Mouse (Mus musculus) midbrain, embryonic 13.5 days (tissue): ENCODE measurements around the gene 2010315B03Rik. TPM values are rescaled to one million over a fixed set of nuclear protein-coding genes. Genes with fewer than 3 reads are reported as not detected.
A peak's percentile ranks its signal among the peaks of the same experiment; 100 is the strongest.

Source experiments
- ATAC-seq: fragments of 200-750 bp; cut with Nextera tagmentation; 2 replicates; pipeline ENCODE4 v1.8.0; 2017; ENCODE audit warnings: mild to moderate bottlenecking, moderate TSS enrichment, moderate library complexity
- H3K27ac ChIP-seq: fragments of 300-500 bp; sonication (generic); 2 replicates; pipeline ENCODE4 v1.5.1; 2015; ENCODE audit warnings: inconsistent platforms, mild to moderate bottlenecking, moderate library complexity
- H3K27me3 ChIP-seq: fragments of 300-500 bp; sonication (generic); 2 replicates; pipeline ENCODE4 v1.6.1; 2015; ENCODE audit warnings: mild to moderate bottlenecking, inconsistent platforms
- H3K36me3 ChIP-seq: fragments of 300-500 bp; sonication (generic); 2 replicates; pipeline ENCODE4 v1.6.1; 2015; ENCODE audit warnings: mild to moderate bottlenecking, inconsistent platforms
- H3K4me1 ChIP-seq: fragments of 300-500 bp; sonication (generic); replicated peaks from 2 replicates; pipeline ENCODE4 v1.6.1; 2015; ENCODE audit warnings: inconsistent platforms
- H3K4me2 ChIP-seq: fragments of 300-500 bp; sonication (generic); replicated peaks from 2 replicates; pipeline ENCODE4 v1.6.1; 2015; ENCODE audit warnings: moderate library complexity, mild to moderate bottlenecking, inconsistent platforms
- H3K4me3 ChIP-seq: fragments of 300-500 bp; sonication (generic); replicated peaks from 2 replicates; pipeline ENCODE4 v1.5.1; 2015; ENCODE audit warnings: mild to moderate bottlenecking, inconsistent platforms
- H3K9ac ChIP-seq: fragments of 300-500 bp; sonication (generic); replicated peaks from 2 replicates; pipeline ENCODE4 v1.6.1; 2015; ENCODE audit warnings: mild to moderate bottlenecking, inconsistent platforms
- H3K9me3 ChIP-seq: fragments of 300-500 bp; sonication (generic); 2 replicates; pipeline ENCODE4 v1.6.1; 2016; ENCODE audit warnings: mild to moderate bottlenecking, inconsistent platforms
- WGBS: fragments of 180-500 bp; shearing (Covaris S2); methylation state at CpG from one replicate; pipeline ENCODE4 v1.1.7; 2015; 5-methylcytosine and 5-hydroxymethylcytosine counted together
- polyA plus RNA-seq: library from polyadenylated mRNA; unstranded; fragments of >200 nt; fragmentation: Nextera tagmentation; extraction: Ambion mirVana; gene quantifications from 2 replicates; pipeline ENCODE4 v1.2.1, GENCODE M21; 2015

2010315B03Rik gene
- polyA plus RNA-seq = 9.1 and 9.4 TPM in 2 replicates

DNA sequence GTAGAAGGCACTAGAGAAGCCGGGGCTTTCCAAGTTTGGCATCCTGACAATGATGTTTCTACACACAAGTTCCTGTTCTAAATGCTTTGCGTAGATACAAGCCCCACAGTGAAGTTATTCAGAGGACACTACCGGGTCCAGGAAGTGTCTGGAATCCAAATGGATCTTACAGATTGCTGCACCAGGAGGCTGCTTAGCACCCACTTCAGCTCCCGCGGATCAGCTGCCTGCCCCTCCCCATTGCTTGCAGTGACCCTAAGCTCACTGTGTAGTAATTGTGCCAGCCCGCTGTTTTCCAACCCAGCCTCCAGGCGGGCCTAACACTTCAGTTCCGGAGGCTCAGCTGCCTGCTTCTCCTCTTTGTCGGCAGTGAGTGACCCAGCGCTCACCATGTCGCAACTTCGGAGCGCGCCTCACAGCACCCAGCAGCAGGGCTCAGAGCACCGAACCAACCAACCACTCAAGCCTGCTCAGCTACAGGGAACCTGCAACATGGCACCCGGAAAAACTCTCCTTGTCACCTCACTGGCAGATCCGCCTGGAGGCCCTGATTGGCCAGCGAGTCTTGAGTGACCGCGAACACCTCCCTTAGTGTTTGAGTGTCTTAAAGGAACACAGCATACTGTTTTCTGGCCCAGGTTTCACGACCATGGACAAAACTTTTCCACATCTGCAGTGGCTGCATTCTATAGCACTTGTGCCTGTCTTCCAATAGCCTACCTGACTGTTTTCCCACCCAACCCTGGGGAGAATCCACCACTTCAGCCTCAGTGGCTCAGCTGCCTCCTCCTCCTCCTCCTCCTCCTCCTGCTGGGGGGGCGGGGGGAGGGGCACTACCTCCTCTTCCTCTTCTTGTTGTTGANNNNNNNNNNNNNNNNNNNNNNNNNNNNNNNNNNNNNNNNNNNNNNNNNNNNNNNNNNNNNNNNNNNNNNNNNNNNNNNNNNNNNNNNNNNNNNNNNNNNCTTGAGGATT lies at the start of gene 2010315B03Rik:
Gene 2010315B03Rik (minus strand): TSS at position 526 of the 972 bp plus-strand sequence.
- WGBS = 2% methylated on average over 21 of the region's 22 CpGs
- ATAC-seq = peak; percentile 99
- Histone ChIP-seq H3K9ac (peak within 1 kb of the TSS; percentile 77), H3K27me3 (no peaks in the 10 kb centered on the region), H3K27ac (peak within 1 kb of the TSS; percentile 87), H3K4me1 (peaks cover 10% of the 10 kb centered on the region), H3K36me3 (no peaks in the 10 kb centered on the region), H3K4me3 (peak within 1 kb of the TSS; percentile 71), H3K4me2 (peak within 1 kb of the TSS; percentile 56), H3K9me3 (0 out of 2 replicates have a peak, but pooled peaks cover 3% of the 10 kb centered on the region)

DNA sequence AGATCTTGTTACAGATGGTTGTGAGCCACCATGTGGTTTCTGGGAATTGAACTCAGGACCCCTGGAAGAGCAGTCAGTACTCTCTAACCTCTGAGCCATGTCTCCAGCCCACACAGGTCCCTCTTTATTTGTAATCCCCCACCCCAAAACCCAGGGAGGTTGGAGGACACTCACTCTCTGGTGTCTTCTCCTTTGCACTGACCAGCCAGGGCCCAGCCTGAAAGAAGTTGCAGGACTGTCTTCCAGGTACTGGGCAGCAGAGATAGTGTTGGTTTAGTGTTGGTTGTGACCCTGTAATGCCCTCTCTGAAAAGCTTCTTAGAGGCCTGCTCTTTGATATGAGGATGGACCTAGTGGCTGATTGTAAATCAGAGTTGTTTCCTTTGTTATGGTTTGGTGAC lies 994 bp downstream of the 2010315B03Rik start:
- H3K9me3 ChIP-seq = no peaks in the 10 kb centered on the region
- H3K27me3 ChIP-seq = no peaks in the 10 kb centered on the region
- H3K9ac ChIP-seq = peak overlapping the region; percentile 77
- peak overlapping the region; percentile 14; the same call in 1 of the 2 replicates for H3K27ac ChIP-seq
- no peaks in the 10 kb centered on the region for H3K36me3 ChIP-seq
- H3K4me3 ChIP-seq = peak overlapping the region; percentile 71
- peak; percentile 19; the same call in 1 of the 2 replicates for ATAC-seq
- peak overlapping the region; percentile 56 for H3K4me2 ChIP-seq
- peaks cover 10% of the 10 kb centered on the region for H3K4me1 ChIP-seq

DNA sequence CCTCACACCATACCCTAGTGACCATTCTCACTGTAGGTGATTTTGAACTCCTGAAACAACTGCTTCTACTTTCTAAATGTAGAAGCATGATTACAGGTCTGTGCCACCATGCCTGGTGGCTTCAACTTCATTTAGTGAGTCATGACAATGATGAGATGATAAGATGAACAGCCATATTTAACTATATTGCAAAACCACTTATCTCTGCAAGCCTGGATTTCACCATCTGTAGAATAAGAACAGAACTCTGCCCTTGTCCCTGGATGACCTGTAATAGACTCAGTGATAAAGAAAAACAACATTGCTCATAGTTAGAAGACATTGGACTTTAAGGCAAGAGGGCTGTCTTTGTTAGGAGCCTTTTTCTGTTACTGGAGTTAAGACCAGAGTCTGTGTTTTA lies 24.2 kb downstream of the 2010315B03Rik start:
- H3K27me3 ChIP-seq = no peaks in the 10 kb centered on the region
- H3K9me3 ChIP-seq = peaks cover 4% of the 10 kb centered on the region
- no peak overlapping the region for H3K4me2 ChIP-seq
- no peak overlapping the region for H3K27ac ChIP-seq
- H3K4me3 ChIP-seq = no peak overlapping the region
- H3K9ac ChIP-seq = no peak overlapping the region
- ATAC-seq = no peak
- no peaks in the 10 kb centered on the region for H3K4me1 ChIP-seq
- H3K36me3 ChIP-seq = peaks cover 17% of the 10 kb centered on the region

DNA sequence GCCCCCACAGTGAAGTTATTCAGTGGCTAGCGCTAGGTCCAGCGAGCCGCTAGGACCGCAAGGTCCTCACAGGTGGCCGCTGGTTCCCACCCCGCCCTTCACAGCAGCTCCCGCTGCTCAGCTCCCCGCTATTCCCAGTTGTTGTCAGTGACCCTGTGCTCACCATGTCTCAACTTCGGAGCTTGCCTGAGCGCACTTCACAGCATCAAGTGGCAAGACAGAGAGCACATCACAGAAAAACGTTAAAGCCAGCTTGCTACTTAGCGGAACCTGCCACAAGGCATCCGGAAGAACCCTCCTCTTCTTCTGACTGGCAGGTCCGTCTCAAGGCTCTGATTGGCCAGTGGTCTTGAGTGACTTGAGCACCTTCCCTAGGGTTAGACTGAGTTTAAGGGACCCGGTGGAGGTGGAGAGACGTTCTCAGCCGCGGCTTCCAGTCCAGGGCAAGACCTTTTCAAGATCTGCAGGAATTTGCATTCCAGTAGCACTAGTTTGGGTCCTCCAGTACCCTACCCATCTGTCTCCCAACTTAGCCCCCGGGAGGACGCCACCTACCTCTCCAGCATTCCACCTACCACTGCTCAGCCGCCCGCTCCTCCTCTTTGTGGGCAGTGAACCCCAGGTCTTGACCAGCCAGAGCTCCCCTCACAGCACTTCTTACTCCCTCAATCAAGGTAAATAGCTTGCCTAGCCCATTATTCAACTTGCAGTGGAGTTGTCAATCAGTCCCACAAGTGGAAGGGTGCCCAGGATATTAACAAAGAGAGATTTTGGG lies 30.4 kb downstream of the 2010315B03Rik start:
- peak overlapping the region; percentile 69 for H3K27ac ChIP-seq
- H3K4me2 ChIP-seq = peak overlapping the region; percentile 80
- peaks cover 20% of the 10 kb centered on the region for H3K4me1 ChIP-seq
- peaks cover 10% of the 10 kb centered on the region; the same call in 1 of the 2 replicates for H3K9me3 ChIP-seq
- peak overlapping the region; percentile 77 for H3K4me3 ChIP-seq
- H3K36me3 ChIP-seq = peaks cover 21% of the 10 kb centered on the region
- H3K9ac ChIP-seq = peak overlapping the region; percentile 78
- under 1% methylated on average over 22 of the region's 22 CpGs for WGBS
- peak; percentile 98 for ATAC-seq
- H3K27me3 ChIP-seq = no peaks in the 10 kb centered on the region

DNA sequence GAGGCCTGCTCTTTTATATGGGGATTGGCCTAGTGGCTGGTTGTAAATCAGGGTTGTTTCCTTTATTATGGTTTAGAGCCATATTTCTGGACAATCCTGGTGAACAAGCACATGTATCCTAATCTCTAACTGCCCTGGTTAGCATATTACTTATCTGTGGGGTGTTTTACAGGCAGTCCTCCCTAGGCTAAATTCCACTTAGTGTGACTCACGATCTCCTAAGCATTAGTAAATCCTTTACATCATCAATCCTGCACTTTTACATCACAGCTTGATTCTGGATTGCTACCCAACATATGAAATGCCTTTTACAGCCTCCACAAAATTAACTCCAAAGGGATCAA lies 31.1 kb downstream of the 2010315B03Rik start:
- Histone ChIP-seq H3K36me3 (peaks cover 24% of the 10 kb centered on the region), H3K4me3 (peak overlapping the region; percentile 77), H3K4me2 (peak overlapping the region; percentile 80), H3K9ac (peak overlapping the region; percentile 78), H3K4me1 (peaks cover 20% of the 10 kb centered on the region), H3K27me3 (no peaks in the 10 kb centered on the region), H3K27ac (peak overlapping the region; percentile 69), H3K9me3 (peaks cover 10% of the 10 kb centered on the region; the same call in 1 of the 2 replicates)
- no peak for ATAC-seq
- WGBS = 18% methylated on average over 1 of the region's 1 CpGs

DNA sequence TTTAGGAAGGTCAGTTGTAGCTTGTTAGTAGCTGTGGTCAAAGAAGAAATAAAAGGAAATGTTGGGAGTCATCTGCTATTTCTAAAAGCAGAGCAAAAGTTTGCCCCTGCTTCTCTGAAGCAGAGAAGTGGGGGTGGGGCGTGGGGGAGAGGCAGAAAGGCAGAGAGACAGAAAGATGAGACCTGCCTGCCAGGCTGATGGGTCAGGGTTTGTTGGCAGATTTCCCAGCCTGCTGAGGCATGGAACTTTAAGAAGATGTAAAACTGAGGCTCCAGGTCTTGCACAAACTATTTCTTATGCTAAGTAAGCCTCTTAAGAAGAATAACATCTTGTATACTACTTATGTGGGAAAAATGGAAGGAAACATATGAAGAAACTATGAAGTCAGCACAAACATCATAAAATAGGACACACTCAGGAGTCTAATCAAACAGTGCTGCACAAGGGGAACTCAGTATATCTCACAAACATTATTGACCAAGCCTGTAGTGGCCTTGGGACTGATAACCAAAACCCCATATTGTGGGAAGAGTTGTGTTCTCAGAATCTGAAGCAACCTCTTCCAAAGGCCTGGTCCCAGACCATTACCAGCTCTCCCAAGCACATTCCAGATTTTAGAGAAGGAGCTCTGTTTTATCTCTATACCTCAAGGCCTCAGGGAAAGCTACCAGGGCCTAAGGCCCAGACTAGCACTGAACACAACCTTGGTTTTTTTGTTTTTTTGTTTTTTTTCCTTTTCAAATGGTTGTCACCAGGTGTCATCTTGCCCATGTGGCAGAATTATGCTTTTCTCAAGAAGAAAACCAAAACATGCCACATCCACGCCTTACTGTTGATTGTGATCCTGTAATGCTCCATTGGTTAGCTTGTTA lies 31.7 kb downstream of the 2010315B03Rik start:
- Histone ChIP-seq H3K27me3 (no peaks in the 10 kb centered on the region), H3K36me3 (peaks cover 25% of the 10 kb centered on the region), H3K27ac (no peak overlapping the region), H3K4me3 (peak overlapping the region; percentile 77), H3K9ac (peak overlapping the region; percentile 78), H3K4me2 (peak overlapping the region; percentile 80), H3K4me1 (peaks cover 20% of the 10 kb centered on the region), H3K9me3 (peaks cover 10% of the 10 kb centered on the region; the same call in 1 of the 2 replicates)
- ATAC-seq = no peak
- 83% methylated on average over 2 of the region's 2 CpGs for WGBS

DNA sequence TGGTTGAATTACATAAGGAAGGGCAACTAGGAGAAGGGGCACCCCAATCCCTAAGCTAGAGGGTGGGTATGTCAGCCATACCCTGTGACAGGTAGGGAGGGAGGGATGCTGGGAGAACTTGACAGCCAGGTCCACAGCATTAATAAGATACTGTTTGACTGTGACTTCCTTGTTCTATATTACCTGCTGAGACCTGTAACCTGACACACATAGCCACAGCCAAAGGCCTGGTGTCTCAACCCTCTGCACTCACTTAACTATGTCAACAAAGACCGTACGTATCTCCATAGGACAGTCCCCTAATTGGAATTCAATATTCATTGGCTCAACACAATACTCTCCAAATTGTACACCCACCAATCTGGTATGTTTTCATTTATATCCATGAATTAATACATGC lies 33.2 kb downstream of the 2010315B03Rik start:
- ATAC-seq = no peak
- WGBS = 45% methylated on average over 2 of the region's 2 CpGs

DNA sequence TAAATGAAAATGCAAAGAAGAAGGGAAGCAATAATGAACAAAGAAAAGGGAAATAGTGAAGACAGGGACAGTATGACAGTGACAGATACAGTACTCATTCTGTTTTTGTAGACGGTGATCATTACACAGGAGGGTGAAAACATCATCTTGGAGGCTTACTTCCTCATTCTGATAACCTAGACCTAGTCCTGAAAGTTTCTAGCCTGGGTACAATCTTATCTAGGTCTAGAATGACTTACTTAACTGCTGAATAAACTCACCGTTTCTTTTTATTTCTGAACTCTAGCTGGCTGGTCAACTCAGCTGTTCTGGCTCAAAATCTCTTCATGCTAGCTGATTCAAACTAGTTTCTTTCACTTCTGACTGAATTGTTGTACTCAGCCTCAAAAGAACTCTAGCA lies 37.4 kb downstream of the 2010315B03Rik start:
- no peak overlapping the region for H3K9ac ChIP-seq
- H3K9me3 ChIP-seq = peaks cover 45% of the 10 kb centered on the region
- no peak overlapping the region for H3K4me2 ChIP-seq
- no peaks in the 10 kb centered on the region for H3K27me3 ChIP-seq
- H3K4me1 ChIP-seq = no peaks in the 10 kb centered on the region
- no peak overlapping the region for H3K27ac ChIP-seq
- no peak overlapping the region for H3K4me3 ChIP-seq
- WGBS = 98% methylated on average over 2 of the region's 2 CpGs
- no peak for ATAC-seq
- peaks cover 69% of the 10 kb centered on the region for H3K36me3 ChIP-seq

More for the DNA sequence above, 33.2 kb downstream of the 2010315B03Rik start:
- no peak overlapping the region for H3K4me3 ChIP-seq
- H3K27ac ChIP-seq = no peak overlapping the region
- no peaks in the 10 kb centered on the region for H3K27me3 ChIP-seq
- H3K9ac ChIP-seq = no peak overlapping the region
- peaks cover 37% of the 10 kb centered on the region for H3K36me3 ChIP-seq
- peaks cover 20% of the 10 kb centered on the region for H3K4me1 ChIP-seq
- no peak overlapping the region for H3K4me2 ChIP-seq
- peaks cover 22% of the 10 kb centered on the region for H3K9me3 ChIP-seq

DNA sequence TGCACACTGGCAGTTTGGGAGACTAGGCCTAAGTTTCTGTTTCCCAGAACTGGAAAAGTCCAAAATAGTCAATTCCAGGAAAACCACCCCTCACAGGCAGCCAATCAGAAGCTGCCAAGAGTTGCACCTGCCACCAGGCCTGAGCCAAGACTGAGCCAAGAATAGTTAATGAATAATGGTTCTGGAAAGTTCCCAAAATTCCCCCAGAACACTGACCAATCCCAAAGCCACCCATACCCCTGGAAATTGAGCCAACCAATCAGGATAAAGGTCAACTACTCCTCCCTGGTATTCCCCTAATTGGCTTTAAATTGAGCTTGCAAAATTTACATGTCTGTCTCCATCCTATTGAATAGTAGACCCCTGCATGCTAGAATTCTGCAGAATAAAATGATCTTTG lies 39.3 kb downstream of the 2010315B03Rik start:
- no peak for ATAC-seq
- Histone ChIP-seq H3K27me3 (no peaks in the 10 kb centered on the region), H3K4me2 (no peak overlapping the region), H3K9ac (no peak overlapping the region), H3K4me3 (no peak overlapping the region), H3K4me1 (no peaks in the 10 kb centered on the region), H3K36me3 (peaks cover 71% of the 10 kb centered on the region), H3K9me3 (peaks cover 54% of the 10 kb centered on the region), H3K27ac (no peak overlapping the region)

DNA sequence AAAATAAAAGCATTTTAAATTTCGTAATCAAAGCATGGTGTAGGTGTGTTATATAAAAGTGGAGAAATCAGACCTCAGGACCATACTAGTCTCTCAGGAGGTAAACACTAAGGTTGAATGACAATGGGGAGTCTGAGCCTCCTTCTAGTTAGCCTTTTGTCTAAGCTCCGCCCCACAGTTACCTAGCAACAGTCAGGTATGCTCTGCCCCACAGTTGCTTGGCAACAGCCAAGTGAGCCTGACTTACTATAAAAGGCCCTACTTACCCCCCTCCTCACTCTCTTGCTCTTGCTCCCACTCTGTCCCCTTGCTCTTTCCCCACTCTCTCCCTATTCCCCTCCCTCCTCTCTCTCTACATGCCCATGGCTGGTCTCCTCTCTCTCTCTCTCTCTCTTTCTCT lies 44.6 kb downstream of the 2010315B03Rik start:
- Histone ChIP-seq H3K27ac (no peak overlapping the region), H3K4me3 (no peak overlapping the region), H3K4me1 (peaks cover 8% of the 10 kb centered on the region), H3K36me3 (peaks cover 37% of the 10 kb centered on the region), H3K4me2 (no peak overlapping the region), H3K9ac (no peak overlapping the region), H3K9me3 (peaks cover 25% of the 10 kb centered on the region), H3K27me3 (no peaks in the 10 kb centered on the region)
- 13% methylated on average over 2 of the region's 2 CpGs for WGBS
- ATAC-seq = peak; percentile 99

DNA sequence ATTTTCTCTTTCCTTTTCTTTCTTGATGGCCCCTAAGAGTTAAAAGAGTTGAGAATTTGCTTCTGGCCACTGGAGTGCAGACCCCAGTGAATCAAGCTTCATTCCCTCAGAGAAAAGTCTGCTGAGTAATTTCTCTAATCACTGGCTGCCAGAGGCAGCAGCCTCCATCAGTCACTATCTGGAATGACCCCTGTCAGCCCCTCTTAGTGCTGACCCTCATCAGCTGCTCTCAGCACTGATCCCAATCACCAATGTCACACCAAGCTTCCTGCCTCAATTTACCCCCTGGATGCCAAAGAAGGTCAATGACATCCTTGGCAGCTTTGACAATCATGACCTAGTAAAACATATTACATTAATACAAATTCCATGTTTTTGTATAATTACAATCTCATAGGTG lies 45.0 kb downstream of the 2010315B03Rik start:
- ATAC-seq = peak; percentile 62; the same call in 1 of the 2 replicates
- Histone ChIP-seq H3K9me3 (peaks cover 23% of the 10 kb centered on the region), H3K4me2 (no peak overlapping the region), H3K27ac (0 out of 2 replicates have a peak overlapping the region, but pooled peaks have one; percentile 20), H3K36me3 (peaks cover 35% of the 10 kb centered on the region), H3K4me1 (peaks cover 8% of the 10 kb centered on the region), H3K9ac (no peak overlapping the region), H3K4me3 (no peak overlapping the region), H3K27me3 (no peaks in the 10 kb centered on the region)
